Mouse (Mus musculus) midbrain, postnatal 0 days (tissue): ENCODE measurements around the gene Ttc32. TPM values are rescaled to one million over a fixed set of nuclear protein-coding genes. Genes with fewer than 3 reads are reported as not detected.
A peak's percentile ranks its signal among the peaks of the same experiment; 100 is the strongest.

Experiments
- ATAC-seq: fragments of 200-750 bp; cut with Nextera tagmentation; 2 replicates; pipeline ENCODE4 v1.8.0; 2017; ENCODE audit warnings: moderate number of reproducible peaks, mild to moderate bottlenecking, moderate TSS enrichment, moderate library complexity; ENCODE audit not compliant: low FRiP score
- DNase-seq: peaks from one replicate; pipeline ENCODE4 v3.0.0-alpha.2; 2015; ENCODE audit warnings: low spot score
- H3K27ac ChIP-seq: fragments of 300-500 bp; sonication (generic); 2 replicates; pipeline ENCODE4 v1.5.1; 2014; ENCODE audit warnings: low read depth, mild to moderate bottlenecking, low read length, mixed read lengths
- H3K27me3 ChIP-seq: fragments of 300-500 bp; sonication (generic); 2 replicates; pipeline ENCODE4 v1.6.1; 2014; ENCODE audit warnings: low read length, control low read depth, mixed read lengths; ENCODE audit not compliant: insufficient read depth
- H3K36me3 ChIP-seq: fragments of 300-500 bp; sonication (generic); 2 replicates; pipeline ENCODE4 v1.6.1; 2014; ENCODE audit warnings: low read length, control low read depth, mixed read lengths; ENCODE audit not compliant: insufficient read depth
- H3K4me1 ChIP-seq: fragments of 300-500 bp; sonication (generic); 2 replicates; pipeline ENCODE4 v1.6.1; 2014; ENCODE audit warnings: mild to moderate bottlenecking, control low read depth, antibody characterized with exemption, low read length, mixed read lengths; ENCODE audit not compliant: insufficient read depth
- H3K4me2 ChIP-seq: fragments of 300-500 bp; sonication (generic); 2 replicates; pipeline ENCODE4 v1.6.1; 2014; ENCODE audit warnings: low read depth, mild to moderate bottlenecking, low read length, mixed read lengths; ENCODE audit not compliant: poor library complexity, severe bottlenecking
- H3K4me3 ChIP-seq: fragments of 300-500 bp; sonication (generic); 2 replicates; pipeline ENCODE4 v1.5.1; 2014; ENCODE audit warnings: low read depth, mild to moderate bottlenecking, low read length, moderate library complexity
- H3K9ac ChIP-seq: fragments of 300-500 bp; sonication (generic); replicated peaks from 2 replicates; pipeline ENCODE4 v1.6.1; 2014; ENCODE audit warnings: mild to moderate bottlenecking, low read length, moderate library complexity, mixed read lengths; ENCODE audit not compliant: poor library complexity, severe bottlenecking
- H3K9me3 ChIP-seq: fragments of 300-500 bp; sonication (generic); 2 replicates; pipeline ENCODE4 v1.6.1; 2016; ENCODE audit warnings: low read length, control low read depth
- CTCF ChIP-seq: IDR thresholded peaks from 2 replicates; pipeline ENCODE4 v1.5.1; 2016; ENCODE audit warnings: antibody characterized with exemption, mild to moderate bottlenecking
- WGBS: fragments of 180-500 bp; shearing (Covaris S2); extraction: QIAGEN DNeasy Blood & Tissue Kit; methylation state at CpG from one replicate; pipeline ENCODE4 v1.1.7; 2014; 5-methylcytosine and 5-hydroxymethylcytosine counted together
- polyA plus RNA-seq: library from polyadenylated mRNA; unstranded; fragments of >200 nt; fragmentation: Nextera tagmentation; extraction: Ambion mirVana; gene quantifications from 2 replicates; pipeline ENCODE4 v1.2.1, GENCODE M21; 2015
- total RNA-seq: library from RNA; depleted of rRNA; stranded (reverse); fragments of >200 nt; gene quantifications from 2 replicates; pipeline ENCODE4 v1.2.3, GENCODE M21; 2014

Ttc32 gene
- total and polyA plus RNA-seq, 2 experiments from 2014 or later: 5.3 to 8.6 TPM

GRCm38 (mm10) chr12:9010311-9010710 lies 19.5 kb upstream of the Ttc32 start:
- H3K9me3 ChIP-seq: no peaks in the 10 kb centered on the region
- H3K4me2 ChIP-seq: no peak overlapping the region
- H3K9ac ChIP-seq: no peak overlapping the region
- H3K4me3 ChIP-seq: no peak overlapping the region
- H3K27me3 ChIP-seq: no peaks in the 10 kb centered on the region
- ATAC-seq (no peak), DNase-seq (no peak)
- 76% methylated on average over 4 of the region's 4 CpGs for WGBS
- peaks cover 6% of the 10 kb centered on the region; the same call in 1 of the 2 replicates for H3K36me3 ChIP-seq
- no peak overlapping the region for H3K27ac ChIP-seq
- TF ChIP-seq CTCF: no peak
- no peaks in the 10 kb centered on the region for H3K4me1 ChIP-seq

GRCm38 (mm10) chr12:9016376-9016775 lies 13.4 kb upstream of the Ttc32 start:
- no peak overlapping the region for H3K27ac ChIP-seq
- DNase-seq: no peak
- H3K4me2 ChIP-seq: no peak overlapping the region
- peaks cover 13% of the 10 kb centered on the region; the same call in 1 of the 2 replicates for H3K36me3 ChIP-seq
- H3K9me3 ChIP-seq: no peaks in the 10 kb centered on the region
- H3K27me3 ChIP-seq: no peaks in the 10 kb centered on the region
- 93% methylated on average over 9 of the region's 9 CpGs for WGBS
- no peak overlapping the region for H3K9ac ChIP-seq
- no peak for TF ChIP-seq CTCF
- no peak for ATAC-seq
- H3K4me1 ChIP-seq: no peaks in the 10 kb centered on the region
- no peak overlapping the region for H3K4me3 ChIP-seq

DNA sequence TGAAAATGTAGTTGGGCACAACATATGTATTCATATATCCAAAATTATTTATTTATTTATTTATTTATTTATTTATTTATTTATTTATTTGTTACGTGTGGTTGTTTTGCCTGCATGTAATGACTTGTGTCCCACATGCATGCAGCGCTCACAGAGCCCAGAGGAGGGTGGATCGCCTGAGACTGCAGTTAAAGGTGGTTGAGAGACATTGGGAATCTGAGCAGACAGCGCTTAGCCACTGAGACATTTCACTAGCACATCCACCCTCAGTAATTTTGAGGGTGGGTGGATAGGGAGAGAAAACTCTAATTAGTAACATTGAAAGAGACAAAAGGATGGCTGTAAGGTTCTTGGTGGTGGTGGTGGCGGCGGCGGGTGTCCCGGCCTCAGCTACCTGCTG lies 9.4 kb upstream of the Ttc32 start:
- H3K4me1 ChIP-seq: no peaks in the 10 kb centered on the region
- no peak overlapping the region for H3K4me2 ChIP-seq
- DNase-seq (no peak), ATAC-seq (no peak)
- no peak for TF ChIP-seq CTCF
- peaks cover 24% of the 10 kb centered on the region for H3K36me3 ChIP-seq
- H3K9ac ChIP-seq: no peak overlapping the region
- H3K4me3 ChIP-seq: no peak overlapping the region
- 96% methylated on average over 8 of the region's 8 CpGs for WGBS
- no peak overlapping the region for H3K27ac ChIP-seq
- no peaks in the 10 kb centered on the region for H3K9me3 ChIP-seq
- H3K27me3 ChIP-seq: no peaks in the 10 kb centered on the region

DNA sequence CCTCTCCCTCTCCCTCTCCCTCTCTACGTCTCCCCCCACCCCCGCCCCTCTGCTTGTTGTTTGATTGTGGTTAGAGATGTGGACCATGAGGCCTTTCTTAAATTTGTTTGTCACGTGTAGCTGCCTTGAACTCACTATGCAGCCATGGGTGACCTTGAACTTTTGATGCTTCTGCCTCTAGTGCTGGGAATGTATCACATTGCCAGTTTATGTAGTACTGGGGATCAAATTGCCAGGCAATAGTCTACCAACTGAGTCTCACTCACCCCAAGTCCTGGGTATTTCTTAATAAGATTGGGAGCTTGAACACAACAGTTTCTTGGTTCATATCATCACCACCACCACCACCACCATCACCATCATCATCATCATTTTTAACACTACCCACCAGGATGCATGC lies 8.8 kb upstream of the Ttc32 start:
- WGBS: 87% methylated on average over 3 of the region's 3 CpGs

GRCm38 (mm10) chr12:9023031-9023430 lies 6.8 kb upstream of the Ttc32 start:
- no peak overlapping the region for H3K4me3 ChIP-seq
- no peaks in the 10 kb centered on the region for H3K9me3 ChIP-seq
- ATAC-seq (no peak), DNase-seq (no peak)
- H3K4me1 ChIP-seq: no peaks in the 10 kb centered on the region
- no peak overlapping the region for H3K27ac ChIP-seq
- 75% methylated on average over 4 of the region's 4 CpGs for WGBS
- H3K27me3 ChIP-seq: no peaks in the 10 kb centered on the region
- H3K4me2 ChIP-seq: no peak overlapping the region
- no peak overlapping the region for H3K9ac ChIP-seq
- peak; percentile 53 for TF ChIP-seq CTCF
- peaks cover 25% of the 10 kb centered on the region for H3K36me3 ChIP-seq

More for the DNA sequence above, 8.8 kb upstream of the Ttc32 start:
- Histone ChIP-seq H3K27ac (no peak overlapping the region), H3K4me2 (no peak overlapping the region), H3K9me3 (no peaks in the 10 kb centered on the region), H3K9ac (no peak overlapping the region), H3K36me3 (peaks cover 28% of the 10 kb centered on the region), H3K4me1 (no peaks in the 10 kb centered on the region), H3K27me3 (no peaks in the 10 kb centered on the region), H3K4me3 (no peak overlapping the region)
- no peak for TF ChIP-seq CTCF
- DNase-seq (no peak), ATAC-seq (no peak)

DNA sequence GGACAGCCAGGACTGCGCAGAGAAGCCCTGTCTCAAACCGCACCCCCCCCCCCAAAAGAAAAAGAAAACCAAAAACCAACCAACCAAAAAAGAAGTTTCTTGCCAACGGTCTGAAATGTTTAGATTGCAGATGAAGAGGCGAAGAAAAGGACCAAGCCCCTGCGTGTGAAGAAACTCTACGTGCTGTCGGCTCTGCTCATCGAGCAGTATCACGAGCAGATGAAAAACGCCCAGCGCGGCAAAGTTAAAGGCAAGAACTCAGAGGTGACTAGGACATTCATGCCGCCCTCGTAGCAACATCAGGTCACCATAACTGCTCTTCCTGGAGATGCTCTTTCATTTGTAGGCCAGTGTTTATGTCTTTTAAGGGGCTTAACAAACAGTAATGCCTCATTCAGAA lies 5.7 kb upstream of the Ttc32 start:
- H3K9ac ChIP-seq: no peak overlapping the region
- H3K4me1 ChIP-seq: no peaks in the 10 kb centered on the region
- WGBS: 95% methylated on average over 14 of the region's 14 CpGs
- no peak overlapping the region for H3K4me3 ChIP-seq
- no peaks in the 10 kb centered on the region for H3K9me3 ChIP-seq
- ATAC-seq (no peak), DNase-seq (no peak)
- H3K27ac ChIP-seq: no peak overlapping the region
- H3K36me3 ChIP-seq: peaks cover 27% of the 10 kb centered on the region
- TF ChIP-seq CTCF: no peak
- H3K4me2 ChIP-seq: no peak overlapping the region
- H3K27me3 ChIP-seq: no peaks in the 10 kb centered on the region
